Mouse (Mus musculus): ENCODE measurements around the gene Taf13. TPM values are rescaled to one million over a fixed set of nuclear protein-coding genes. Genes with fewer than 3 reads are reported as not detected.
"Not testable (repeated sequence)": the region's sequence is repeated elsewhere in the genome, so short reads cannot be mapped to it uniquely, and the experiment has no call there.

The Taf13 gene
- 10 to 100 TPM; 33.1 to 33.2 TPM for total RNA-seq (2021)
- long read RNA-seq, transcript Taf13-204 (4 exons, 2,443 nt), result major isoform, 43 of 55 reads
- long read RNA-seq, partial matches to known transcripts, result 1 of 55 reads
- long read RNA-seq, other reads (novel, unspliced or antisense), result 6 of 55 reads

- peak; percentile 98 for DNase-seq (ENCODE audit: low spot score in 2 of 2)
Observed at GRCm38 (mm10) chr3:108571443-108572294, at the start of gene Taf13. Gene Taf13 (plus strand): TSS chr3:108571698.

GRCm38 (mm10) chr3:108523415-108523814 is 48.1 kb upstream of the Taf13 start:
- no peak for DNase-seq (ENCODE audit: low spot score in 2 of 2)

- no peak for DNase-seq (ENCODE audit: low spot score in 2 of 2)
Observed at GRCm38 (mm10) chr3:108528489-108528888, 43.0 kb upstream of the Taf13 start.

GRCm38 (mm10) chr3:108533114-108533885 is 38.2 kb upstream of the Taf13 start:
- no peak for DNase-seq (ENCODE audit: low spot score in 2 of 2)

GRCm38 (mm10) chr3:108533951-108534350 is 37.5 kb upstream of the Taf13 start, which contains the start of gene 1700013F07Rik:
Gene 1700013F07Rik (plus strand): TSS chr3:108534150.
- DNase-seq (ENCODE audit: low spot score in 2 of 2), result no peak

GRCm38 (mm10) chr3:108535896-108536516 is 35.5 kb upstream of the Taf13 start:
- DNase-seq (ENCODE audit: low spot score in 2 of 2), result no peak

GRCm38 (mm10) chr3:108536517-108537260 is 34.8 kb upstream of the Taf13 start, which contains the start of gene 5330417C22Rik:
Gene 5330417C22Rik (minus strand): TSS chr3:108536536.
- DNase-seq (ENCODE audit: low spot score in 2 of 2), result peak; percentile 66 to 76

GRCm38 (mm10) chr3:108537303-108537702 is 34.2 kb upstream of the Taf13 start:
- DNase-seq (ENCODE audit: low spot score in 2 of 2), result peak; percentile 88 to 90

GRCm38 (mm10) chr3:108542299-108542698 is 29.2 kb upstream of the Taf13 start:
- no peak for DNase-seq (ENCODE audit: low spot score in 2 of 2)

- DNase-seq (ENCODE audit: low spot score in 2 of 2), result no peak
Observed at GRCm38 (mm10) chr3:108554111-108554561, 17.4 kb upstream of the Taf13 start.

GRCm38 (mm10) chr3:108554587-108555312 is 16.7 kb upstream of the Taf13 start:
- DNase-seq (ENCODE audit: low spot score in 2 of 2), result peak; percentile 92 to 94

- DNase-seq (ENCODE audit: low spot score in 2 of 2), result no peak
Observed at GRCm38 (mm10) chr3:108557888-108558287, 13.6 kb upstream of the Taf13 start.

- peak; percentile 95 to 97 for DNase-seq (ENCODE audit: low spot score in 2 of 2)
Observed at GRCm38 (mm10) chr3:108562133-108562730, 9.3 kb upstream of the Taf13 start, which contains the start of gene Tmem167b. Gene Tmem167b (minus strand): TSS chr3:108562466.

- DNase-seq (ENCODE audit: low spot score in 2 of 2), result peak in 1 of 2 experiments; percentile 19
Observed at GRCm38 (mm10) chr3:108562777-108563271, 8.7 kb upstream of the Taf13 start.

- peak; percentile 79 to 82 for DNase-seq (ENCODE audit: low spot score in 2 of 2)
Observed at GRCm38 (mm10) chr3:108563309-108563708, 8.2 kb upstream of the Taf13 start.

- DNase-seq (ENCODE audit: low spot score in 2 of 2), result peak; percentile 24 to 37
Observed at GRCm38 (mm10) chr3:108567990-108568877, 3.3 kb upstream of the Taf13 start.

- DNase-seq (ENCODE audit: low spot score in 2 of 2), result not testable (repeated sequence)
Observed at GRCm38 (mm10) chr3:108569636-108570035, 1.9 kb upstream of the Taf13 start.

- no peak for DNase-seq (ENCODE audit: low spot score in 2 of 2)
Observed at GRCm38 (mm10) chr3:108570813-108571212, 685 bp upstream of the Taf13 start.
